Mouse (Mus musculus): ENCODE results near the gene Ephx4. TPM values are rescaled to one million over a fixed set of nuclear protein-coding genes. Genes with fewer than 3 reads are reported as not detected.

Ephx4 gene
- total RNA-seq, 2 experiments from 2014 or later, result 47.9 to 48.5 TPM

- intact Hi-C loops (cut with DNase I), result no loop called here
- no peak for DNase-seq (ENCODE audit: extremely low spot score in 1 of 2, low spot score in 2 of 2)
These were observed 12.6 kb downstream of the Ephx4 start for GRCm38 (mm10) chr5:107415098-107415497.

GRCm38 (mm10) chr5:107421676-107422075 is 19.1 kb downstream of the Ephx4 start:
- DNase-seq (ENCODE audit: extremely low spot score in 1 of 2, low spot score in 2 of 2), result no peak
- intact Hi-C loops (cut with DNase I), result no loop called here

GRCm38 (mm10) chr5:107431249-107431648 is 28.7 kb downstream of the Ephx4 start, which contains the start of gene Lpcat2b:
TSS of gene Lpcat2b (plus strand) at chr5:107431549.
- DNase-seq (ENCODE audit: extremely low spot score in 1 of 2, low spot score in 2 of 2), result no peak
- intact Hi-C loops (cut with DNase I), result no loop called here

- intact Hi-C loops (cut with DNase I), result no loop called here
- DNase-seq (ENCODE audit: extremely low spot score in 1 of 2, low spot score in 2 of 2), result no peak
These were observed 31.5 kb downstream of the Ephx4 start for GRCm38 (mm10) chr5:107434001-107434400.

- DNase-seq (ENCODE audit: extremely low spot score in 1 of 2, low spot score in 2 of 2), result no peak
- intact Hi-C loops (cut with DNase I), result no loop called here
These were observed 33.6 kb downstream of the Ephx4 start for GRCm38 (mm10) chr5:107436185-107436584.

GRCm38 (mm10) chr5:107436587-107437209 is 34.2 kb downstream of the Ephx4 start:
- no peak for DNase-seq (ENCODE audit: extremely low spot score in 1 of 2, low spot score in 2 of 2)
- intact Hi-C loops (cut with DNase I), result no loop called here

- peak; percentile 87 to 96 for DNase-seq (ENCODE audit: extremely low spot score in 1 of 2, low spot score in 2 of 2)
- intact Hi-C loops (cut with DNase I), result no loop called here
These were observed 35.1 kb downstream of the Ephx4 start, which contains the start of gene Btbd8 for GRCm38 (mm10) chr5:107437464-107438281. TSS of gene Btbd8 (plus strand) at chr5:107437997.

- no peak for DNase-seq (ENCODE audit: extremely low spot score in 1 of 2, low spot score in 2 of 2)
- intact Hi-C loops (cut with DNase I), result no loop called here
These were observed 35.8 kb downstream of the Ephx4 start for GRCm38 (mm10) chr5:107438353-107438752.

- no peak for DNase-seq (ENCODE audit: extremely low spot score in 1 of 2, low spot score in 2 of 2)
- intact Hi-C loops (cut with DNase I), result no loop called here
These were observed 39.3 kb downstream of the Ephx4 start for GRCm38 (mm10) chr5:107441881-107442280.

- no peak for DNase-seq (ENCODE audit: extremely low spot score in 1 of 2, low spot score in 2 of 2)
- intact Hi-C loops (cut with DNase I), result no loop called here
These were observed 41.7 kb downstream of the Ephx4 start for GRCm38 (mm10) chr5:107444251-107444650.

- intact Hi-C loops (cut with DNase I), result no loop called here
- DNase-seq (ENCODE audit: extremely low spot score in 1 of 2, low spot score in 2 of 2), result no peak
These were observed 45.4 kb downstream of the Ephx4 start for GRCm38 (mm10) chr5:107447977-107448376.

- intact Hi-C loops (cut with DNase I), result no loop called here
- DNase-seq (ENCODE audit: extremely low spot score in 1 of 2, low spot score in 2 of 2), result no peak
These were observed 46.2 kb downstream of the Ephx4 start for GRCm38 (mm10) chr5:107448784-107449183.

GRCm38 (mm10) chr5:107449620-107450019 is 47.1 kb downstream of the Ephx4 start:
- intact Hi-C loops (cut with DNase I), result no loop called here
- no peak for DNase-seq (ENCODE audit: extremely low spot score in 1 of 2, low spot score in 2 of 2)

- DNase-seq (ENCODE audit: extremely low spot score in 1 of 2, low spot score in 2 of 2), result no peak
- intact Hi-C loops (cut with DNase I), result no loop called here
These were observed 47.8 kb downstream of the Ephx4 start for GRCm38 (mm10) chr5:107450299-107450698.

GRCm38 (mm10) chr5:107462147-107463076 is 59.9 kb downstream of the Ephx4 start:
- DNase-seq (ENCODE audit: extremely low spot score in 1 of 2, low spot score in 2 of 2), result no peak
- intact Hi-C loops (cut with DNase I), result no loop called here

- intact Hi-C loops (cut with DNase I), result no loop called here
- DNase-seq (ENCODE audit: extremely low spot score in 1 of 2, low spot score in 2 of 2), result no peak
These were observed 64.0 kb downstream of the Ephx4 start for GRCm38 (mm10) chr5:107466501-107466900.

GRCm38 (mm10) chr5:107467098-107467497 is 64.6 kb downstream of the Ephx4 start:
- no peak for DNase-seq (ENCODE audit: extremely low spot score in 1 of 2, low spot score in 2 of 2)
- intact Hi-C loops (cut with DNase I), result no loop called here

- no peak for DNase-seq (ENCODE audit: extremely low spot score in 1 of 2, low spot score in 2 of 2)
- intact Hi-C loops (cut with DNase I), result no loop called here
These were observed 68.2 kb downstream of the Ephx4 start for GRCm38 (mm10) chr5:107470600-107471329.

Measured in left cerebral cortex, postnatal 10 days (tissue).